Mouse (Mus musculus): ENCODE measurements around the gene Tmem72. TPM values are rescaled to one million over a fixed set of nuclear protein-coding genes. Genes with fewer than 3 reads are reported as not detected.

Tmem72 gene
- polyA plus RNA-seq (2014; fragmentation: Nextera tagmentation; extraction: Ambion mirVana), result 0.07 and 0.09 TPM in 2 replicates

DNA sequence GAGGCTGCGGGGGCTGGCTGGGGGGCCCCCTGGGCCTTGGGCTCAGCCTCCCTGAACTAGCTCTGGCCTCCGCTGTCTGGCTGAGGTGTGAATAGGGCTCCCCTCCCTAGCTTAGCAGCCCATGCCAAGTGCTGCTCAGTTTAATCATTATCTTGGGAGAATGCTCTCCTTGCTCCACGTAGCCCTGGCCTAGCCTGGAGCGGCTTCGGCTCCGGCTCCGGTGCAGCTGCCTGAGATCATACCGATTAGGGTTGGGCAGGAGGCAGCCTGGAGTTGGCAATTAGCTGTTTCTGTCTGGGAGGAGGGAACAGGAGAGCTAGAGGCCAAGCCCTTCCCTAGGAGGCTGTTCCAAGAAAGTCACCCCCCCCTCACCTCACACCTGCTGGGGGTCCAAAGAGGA is at the start of gene Tmem72:
Tmem72 (minus strand) TSS at position 248 of the 400 bp plus-strand sequence.
- Histone ChIP-seq H3K36me3 (ENCODE audit: control insufficient read depth, insufficient read depth, low read length) (no peaks in the 10 kb centered on the region), H3K27ac (replicated peaks in 1 of 2; ENCODE audit: control insufficient read depth in 1 of 2, insufficient read depth in 1 of 2, low read depth in 2 of 2, low read length in 2 of 2) (no peak within 1 kb of the TSS), H3K9me3 (ENCODE audit: control insufficient read depth, low read length) (no peaks in the 10 kb centered on the region), H3K9ac (ENCODE audit: low read length) (no peak within 1 kb of the TSS; the same call in 1 of the 2 replicates), H3K4me1 (ENCODE audit: control insufficient read depth in 2 of 2, insufficient read depth in 2 of 2, low read length in 2 of 2) (peaks cover 20 to 22% of the 10 kb centered on the region in 2 experiments), H3K4me3 (ENCODE audit: control insufficient read depth in 1 of 2, insufficient read depth in 1 of 2, low read depth in 1 of 2, low read length in 2 of 2) (no peak within 1 kb of the TSS), H3K27me3 (ENCODE audit: control insufficient read depth, insufficient read depth, low read length) (no peaks in the 10 kb centered on the region), H3K4me2 (ENCODE audit: low read length) (no peak within 1 kb of the TSS)
- WGBS, result 41% methylated on average over 8 of the region's 8 CpGs
- 0 out of 2 replicates have a peak, but pooled peaks have one; percentile 24 for ATAC-seq (ENCODE audit: insufficient number of reproducible peaks, insufficient read depth, low FRiP score, low read depth)

DNA sequence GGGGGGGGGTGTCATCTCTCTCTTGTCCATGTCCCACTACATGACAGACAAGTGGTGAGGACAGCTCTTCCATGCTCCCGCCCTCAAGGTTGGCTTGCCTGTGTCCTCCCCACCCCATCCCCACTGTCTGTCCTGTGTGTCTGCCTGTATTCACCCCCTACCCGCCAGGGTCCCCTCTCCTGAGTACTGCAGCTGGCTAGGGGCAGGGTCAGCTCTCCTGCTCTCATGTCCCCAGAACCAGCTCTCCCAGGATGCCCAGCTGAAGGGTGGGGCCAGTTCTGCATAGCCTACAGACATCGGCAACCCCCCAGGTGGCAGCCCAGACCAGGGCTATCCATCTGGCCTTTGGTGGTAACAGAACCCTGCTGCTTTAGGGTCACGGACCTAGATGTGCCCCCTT is 47.8 kb upstream of the Tmem72 start:
- peaks cover 6 to 11% of the 10 kb centered on the region in 2 experiments; a peak in 3 of 4 replicates for H3K4me1 ChIP-seq (ENCODE audit: control insufficient read depth in 2 of 2, insufficient read depth in 2 of 2, low read length in 2 of 2)
- H3K9ac ChIP-seq (ENCODE audit: low read length), result no peak overlapping the region
- H3K4me2 ChIP-seq (ENCODE audit: low read length), result no peak overlapping the region
- H3K36me3 ChIP-seq (ENCODE audit: control insufficient read depth, insufficient read depth, low read length), result no peaks in the 10 kb centered on the region
- H3K27ac ChIP-seq (replicated peaks in 1 of 2; ENCODE audit: control insufficient read depth in 1 of 2, insufficient read depth in 1 of 2, low read depth in 2 of 2, low read length in 2 of 2), result no peak overlapping the region
- H3K4me3 ChIP-seq (ENCODE audit: control insufficient read depth in 1 of 2, insufficient read depth in 1 of 2, low read depth in 1 of 2, low read length in 2 of 2), result no peak overlapping the region
- H3K27me3 ChIP-seq (ENCODE audit: control insufficient read depth, insufficient read depth, low read length), result no peaks in the 10 kb centered on the region
- H3K9me3 ChIP-seq (ENCODE audit: control insufficient read depth, low read length), result no peaks in the 10 kb centered on the region
- WGBS, result 91% methylated on average over 4 of the region's 4 CpGs
- ATAC-seq (ENCODE audit: insufficient number of reproducible peaks, insufficient read depth, low FRiP score, low read depth), result no peak

DNA sequence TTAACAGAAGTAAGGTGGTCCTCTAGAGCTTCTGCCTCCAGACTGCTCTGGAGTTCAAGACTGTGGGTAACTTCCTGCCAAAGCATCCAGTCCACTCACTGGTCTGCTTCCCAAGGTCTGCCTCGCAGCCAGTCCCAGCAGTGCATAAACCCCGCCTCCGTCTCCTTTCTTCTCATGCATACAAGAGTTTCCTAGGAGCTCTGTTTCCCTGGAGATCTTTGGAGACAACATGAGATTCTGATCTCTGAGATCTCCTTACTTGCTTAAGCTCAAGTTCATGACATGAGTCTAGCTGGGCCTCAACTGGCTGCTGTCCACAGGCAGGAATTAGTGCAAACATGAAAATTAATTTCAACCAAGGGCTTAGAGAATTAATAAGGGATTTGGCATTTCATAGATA is 45.6 kb upstream of the Tmem72 start:
- peaks cover 0 to 2% of the 10 kb centered on the region in 2 experiments; a peak in 1 of 4 replicates for H3K4me1 ChIP-seq (ENCODE audit: control insufficient read depth in 2 of 2, insufficient read depth in 2 of 2, low read length in 2 of 2)
- peaks cover 4% of the 10 kb centered on the region for H3K9me3 ChIP-seq (ENCODE audit: control insufficient read depth, low read length)
- no peak for ATAC-seq (ENCODE audit: insufficient number of reproducible peaks, insufficient read depth, low FRiP score, low read depth)
- no peak overlapping the region for H3K4me2 ChIP-seq (ENCODE audit: low read length)
- no peak overlapping the region for H3K4me3 ChIP-seq (ENCODE audit: control insufficient read depth in 1 of 2, insufficient read depth in 1 of 2, low read depth in 1 of 2, low read length in 2 of 2)
- no peak overlapping the region for H3K9ac ChIP-seq (ENCODE audit: low read length)
- H3K36me3 ChIP-seq (ENCODE audit: control insufficient read depth, insufficient read depth, low read length), result no peaks in the 10 kb centered on the region
- no peak overlapping the region for H3K27ac ChIP-seq (replicated peaks in 1 of 2; ENCODE audit: control insufficient read depth in 1 of 2, insufficient read depth in 1 of 2, low read depth in 2 of 2, low read length in 2 of 2)
- H3K27me3 ChIP-seq (ENCODE audit: control insufficient read depth, insufficient read depth, low read length), result no peaks in the 10 kb centered on the region
- 69% methylated on average over 3 of the region's 3 CpGs for WGBS

DNA sequence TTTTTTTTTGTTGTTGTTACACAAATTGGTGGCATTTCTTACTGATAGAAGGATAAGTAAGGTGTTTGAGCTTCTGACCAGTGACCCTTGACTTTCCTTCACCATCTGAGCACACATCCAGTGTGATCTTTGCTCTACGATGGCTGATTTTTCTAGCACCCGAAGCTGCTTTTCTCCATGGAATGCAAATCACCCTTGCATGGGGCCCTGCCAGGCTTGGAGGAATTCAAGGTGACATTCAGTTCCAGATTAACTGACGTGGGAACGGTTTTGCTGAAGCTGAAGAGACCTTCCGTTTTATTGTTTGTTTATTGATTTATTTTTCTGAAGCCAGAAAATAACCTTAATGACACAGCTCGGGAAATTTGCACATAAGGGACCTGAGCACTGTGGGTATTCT is 43.5 kb upstream of the Tmem72 start:
- Histone ChIP-seq H3K9ac (ENCODE audit: low read length) (0 out of 2 replicates have a peak overlapping the region, but pooled peaks have one; percentile 1), H3K27ac (replicated peaks in 1 of 2; ENCODE audit: control insufficient read depth in 1 of 2, insufficient read depth in 1 of 2, low read depth in 2 of 2, low read length in 2 of 2) (no peak overlapping the region), H3K9me3 (ENCODE audit: control insufficient read depth, low read length) (peaks cover 4% of the 10 kb centered on the region), H3K4me3 (ENCODE audit: control insufficient read depth in 1 of 2, insufficient read depth in 1 of 2, low read depth in 1 of 2, low read length in 2 of 2) (no peak overlapping the region), H3K27me3 (ENCODE audit: control insufficient read depth, insufficient read depth, low read length) (no peaks in the 10 kb centered on the region), H3K4me1 (ENCODE audit: control insufficient read depth in 2 of 2, insufficient read depth in 2 of 2, low read length in 2 of 2) (peaks cover 0 to 2% of the 10 kb centered on the region in 2 experiments; a peak in 1 of 4 replicates), H3K4me2 (ENCODE audit: low read length) (no peak overlapping the region), H3K36me3 (ENCODE audit: control insufficient read depth, insufficient read depth, low read length) (no peaks in the 10 kb centered on the region)
- 48% methylated on average over 6 of the region's 6 CpGs for WGBS
- no peak for ATAC-seq (ENCODE audit: insufficient number of reproducible peaks, insufficient read depth, low FRiP score, low read depth)

DNA sequence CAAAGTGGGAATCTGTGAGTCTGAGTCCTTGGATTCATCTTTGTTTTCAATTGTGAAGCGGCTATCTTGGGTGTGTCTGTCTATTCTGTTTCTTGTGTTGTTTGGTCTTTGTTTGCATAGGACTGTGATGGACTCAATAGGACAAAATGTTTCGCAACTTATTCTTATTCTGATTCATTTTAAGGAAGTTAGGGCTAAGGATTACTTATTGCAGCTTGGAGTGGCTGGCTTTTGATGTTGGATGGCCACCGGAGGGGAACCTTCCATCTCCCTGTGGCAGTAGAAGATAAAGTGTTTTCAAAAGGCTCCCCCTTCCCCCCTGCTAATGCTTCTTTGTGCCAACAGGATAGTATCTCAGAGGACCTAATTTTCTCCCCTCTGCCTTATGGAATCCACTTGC is 39.7 kb upstream of the Tmem72 start:
- Histone ChIP-seq H3K9me3 (ENCODE audit: control insufficient read depth, low read length) (peaks cover 4% of the 10 kb centered on the region), H3K27me3 (ENCODE audit: control insufficient read depth, insufficient read depth, low read length) (no peaks in the 10 kb centered on the region), H3K4me2 (ENCODE audit: low read length) (no peak overlapping the region), H3K4me3 (ENCODE audit: control insufficient read depth in 1 of 2, insufficient read depth in 1 of 2, low read depth in 1 of 2, low read length in 2 of 2) (no peak overlapping the region), H3K36me3 (ENCODE audit: control insufficient read depth, insufficient read depth, low read length) (no peaks in the 10 kb centered on the region), H3K27ac (replicated peaks in 1 of 2; ENCODE audit: control insufficient read depth in 1 of 2, insufficient read depth in 1 of 2, low read depth in 2 of 2, low read length in 2 of 2) (no peak overlapping the region), H3K9ac (ENCODE audit: low read length) (no peak overlapping the region), H3K4me1 (ENCODE audit: control insufficient read depth in 2 of 2, insufficient read depth in 2 of 2, low read length in 2 of 2) (peaks cover 0 to 2% of the 10 kb centered on the region in 2 experiments; a peak in 1 of 4 replicates)
- WGBS, result 82% methylated on average over 3 of the region's 3 CpGs
- ATAC-seq (ENCODE audit: insufficient number of reproducible peaks, insufficient read depth, low FRiP score, low read depth), result no peak

DNA sequence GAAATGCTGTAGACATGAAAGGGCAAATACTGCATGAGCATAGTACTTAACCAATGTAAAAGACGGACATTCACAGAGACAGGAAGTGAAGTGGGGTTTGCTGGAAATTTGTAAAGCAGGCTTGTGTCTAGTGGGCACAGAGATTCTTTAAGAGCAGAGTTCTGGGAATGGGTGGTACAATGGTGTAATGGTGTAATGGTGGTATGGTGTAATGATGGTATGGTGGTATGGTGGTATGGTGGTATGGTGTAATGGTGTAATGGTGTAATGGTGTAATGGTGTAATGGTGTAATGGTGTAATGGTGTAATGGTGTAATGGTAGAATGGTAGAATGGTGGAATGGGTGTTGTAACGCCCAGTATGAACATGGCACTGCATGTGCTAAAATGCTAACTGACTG is 21.3 kb upstream of the Tmem72 start:
- no peaks in the 10 kb centered on the region for H3K27me3 ChIP-seq (ENCODE audit: control insufficient read depth, insufficient read depth, low read length)
- H3K4me1 ChIP-seq (ENCODE audit: control insufficient read depth in 2 of 2, insufficient read depth in 2 of 2, low read length in 2 of 2), result no peaks in the 10 kb centered on the region
- WGBS, result 75% methylated on average over 2 of the region's 2 CpGs
- H3K36me3 ChIP-seq (ENCODE audit: control insufficient read depth, insufficient read depth, low read length), result no peaks in the 10 kb centered on the region
- no peak overlapping the region for H3K4me3 ChIP-seq (ENCODE audit: control insufficient read depth in 1 of 2, insufficient read depth in 1 of 2, low read depth in 1 of 2, low read length in 2 of 2)
- H3K9me3 ChIP-seq (ENCODE audit: control insufficient read depth, low read length), result no peaks in the 10 kb centered on the region
- no peak overlapping the region for H3K9ac ChIP-seq (ENCODE audit: low read length)
- no peak for ATAC-seq (ENCODE audit: insufficient number of reproducible peaks, insufficient read depth, low FRiP score, low read depth)
- H3K4me2 ChIP-seq (ENCODE audit: low read length), result no peak overlapping the region
- H3K27ac ChIP-seq (replicated peaks in 1 of 2; ENCODE audit: control insufficient read depth in 1 of 2, insufficient read depth in 1 of 2, low read depth in 2 of 2, low read length in 2 of 2), result no peak overlapping the region

DNA sequence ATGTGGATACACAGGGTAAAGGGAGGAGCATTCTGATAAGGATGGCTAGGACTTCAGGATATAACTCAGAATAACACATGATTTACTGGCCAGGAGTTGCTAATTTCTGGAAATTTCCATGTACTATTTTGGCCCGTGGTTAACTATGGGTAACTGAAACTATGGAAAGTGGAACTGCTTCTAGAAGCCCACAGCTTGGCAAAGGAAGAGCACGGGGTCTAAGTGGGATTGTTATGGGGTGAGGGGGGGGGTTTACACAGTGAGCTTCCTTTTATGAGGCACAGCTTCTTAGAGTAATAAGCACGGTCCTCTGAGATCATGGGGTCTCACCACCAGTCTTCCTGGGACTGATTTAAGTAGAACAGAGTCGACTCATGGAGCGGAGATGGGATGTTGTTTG is 18.6 kb upstream of the Tmem72 start:
- H3K36me3 ChIP-seq (ENCODE audit: control insufficient read depth, insufficient read depth, low read length), result no peaks in the 10 kb centered on the region
- H3K27me3 ChIP-seq (ENCODE audit: control insufficient read depth, insufficient read depth, low read length), result no peaks in the 10 kb centered on the region
- no peak overlapping the region for H3K27ac ChIP-seq (replicated peaks in 1 of 2; ENCODE audit: control insufficient read depth in 1 of 2, insufficient read depth in 1 of 2, low read depth in 2 of 2, low read length in 2 of 2)
- H3K4me3 ChIP-seq (ENCODE audit: control insufficient read depth in 1 of 2, insufficient read depth in 1 of 2, low read depth in 1 of 2, low read length in 2 of 2), result no peak overlapping the region
- H3K9ac ChIP-seq (ENCODE audit: low read length), result no peak overlapping the region
- WGBS, result 74% methylated on average over 5 of the region's 5 CpGs
- no peaks in the 10 kb centered on the region for H3K9me3 ChIP-seq (ENCODE audit: control insufficient read depth, low read length)
- H3K4me1 ChIP-seq (ENCODE audit: control insufficient read depth in 2 of 2, insufficient read depth in 2 of 2, low read length in 2 of 2), result no peaks in the 10 kb centered on the region
- ATAC-seq (ENCODE audit: insufficient number of reproducible peaks, insufficient read depth, low FRiP score, low read depth), result no peak
- H3K4me2 ChIP-seq (ENCODE audit: low read length), result no peak overlapping the region

DNA sequence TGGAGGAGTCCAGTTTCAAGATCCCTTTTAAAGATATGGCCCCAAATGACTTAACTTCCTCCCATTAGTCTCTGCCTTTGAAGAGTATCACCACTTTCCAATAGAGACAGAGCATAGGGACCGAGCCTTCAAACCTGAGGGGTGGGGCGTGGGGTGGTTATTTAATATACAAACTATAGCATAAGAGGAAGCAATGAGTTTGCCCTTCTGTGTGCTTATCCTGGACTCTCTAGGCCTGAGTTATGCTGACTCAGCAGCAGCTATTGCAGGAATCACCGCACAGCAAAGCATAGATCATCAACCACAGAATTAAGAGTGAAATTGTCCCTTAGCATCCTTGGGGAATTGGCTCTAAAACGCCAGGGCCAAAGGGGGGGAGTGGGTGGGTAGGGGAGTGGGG is 16.9 kb upstream of the Tmem72 start:
- Histone ChIP-seq H3K27me3 (ENCODE audit: control insufficient read depth, insufficient read depth, low read length) (no peaks in the 10 kb centered on the region), H3K36me3 (ENCODE audit: control insufficient read depth, insufficient read depth, low read length) (no peaks in the 10 kb centered on the region), H3K9ac (ENCODE audit: low read length) (no peak overlapping the region), H3K27ac (replicated peaks in 1 of 2; ENCODE audit: control insufficient read depth in 1 of 2, insufficient read depth in 1 of 2, low read depth in 2 of 2, low read length in 2 of 2) (no peak overlapping the region), H3K4me3 (ENCODE audit: control insufficient read depth in 1 of 2, insufficient read depth in 1 of 2, low read depth in 1 of 2, low read length in 2 of 2) (no peak overlapping the region), H3K4me2 (ENCODE audit: low read length) (no peak overlapping the region), H3K4me1 (ENCODE audit: control insufficient read depth in 2 of 2, insufficient read depth in 2 of 2, low read length in 2 of 2) (no peaks in the 10 kb centered on the region), H3K9me3 (ENCODE audit: control insufficient read depth, low read length) (no peaks in the 10 kb centered on the region)
- no peak for ATAC-seq (ENCODE audit: insufficient number of reproducible peaks, insufficient read depth, low FRiP score, low read depth)
- WGBS, result 71% methylated on average over 4 of the region's 4 CpGs

All from heart, embryonic 14.5 days (tissue).